Mouse (Mus musculus): ENCODE measurements around the gene Nxph4.

DNA sequence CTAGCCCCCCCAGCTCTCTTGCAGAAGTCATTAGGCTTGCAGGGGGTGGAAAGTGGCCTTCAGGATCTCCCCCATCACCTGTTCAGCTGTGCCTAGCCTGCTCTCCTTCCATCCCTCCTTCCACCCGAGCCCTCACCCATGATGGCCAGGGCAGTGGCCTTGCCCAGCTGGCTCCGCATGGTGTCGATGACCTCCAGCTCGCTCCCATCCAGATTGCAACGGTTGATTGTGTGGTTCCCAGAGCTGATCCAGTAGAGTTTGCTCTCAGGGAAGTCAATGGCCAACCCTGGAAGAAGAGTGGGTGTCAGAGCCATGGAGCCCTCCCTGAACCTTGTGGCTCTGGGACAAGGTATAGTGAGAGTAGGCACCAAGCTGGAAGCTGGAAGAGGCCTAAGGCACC is 37.9 kb upstream of the Nxph4 start:
- TF ChIP-seq EP300 (IDR thresholded peaks at IDR 0.05; ENCODE audit: low read depth) (no peak), CTCF (IDR thresholded peaks at IDR 0.05; ENCODE audit: low read depth) (no peak)
